8 mouse cellular contexts compared by ENCODE assay signal in genomic region chr7:130693800-130694193, GRCm38 (mm10).
DNase-seq lines count a peak whose midpoint lies in the region; ATAC-seq lines count a peak whose summit lies in the region.

No protein-coding gene starts in this region.

- H3K9me3 ChIP-seq in kidney, embryonic 15.5 days (replicated peaks) = no peaks in the 10 kb centered on the region
- no peaks in the 10 kb centered on the region for H3K9me3 ChIP-seq in hindbrain, embryonic 14.5 days (ENCODE audit: control insufficient read depth, low read length)

- peak overlapping the region; percentile 95 for H3K27ac ChIP-seq in kidney, embryonic 15.5 days
- H3K27ac ChIP-seq in hindbrain, embryonic 14.5 days = peak overlapping the region; percentile 99

- H3K9ac ChIP-seq in kidney, embryonic 15.5 days = peak overlapping the region; percentile 64
- H3K9ac ChIP-seq in hindbrain, embryonic 14.5 days = peak overlapping the region; percentile 98

- peak; percentile 41; the same call in 1 of the 2 replicates for ATAC-seq in kidney, embryonic 15.5 days (replicated peaks; ENCODE audit: low FRiP score)
- no peak for ATAC-seq in hindbrain, embryonic 14.5 days (ENCODE audit: low FRiP score)
- ATAC-seq in monocyte, adult 5-6 weeks (replicated peaks; ENCODE audit: insufficient number of reproducible peaks, low FRiP score, low TSS enrichment, poor library complexity, severe bottlenecking) = no peak

- H3K4me2 ChIP-seq in kidney, embryonic 15.5 days = peak overlapping the region; percentile 78
- peak overlapping the region; percentile 65 for H3K4me2 ChIP-seq in hindbrain, embryonic 14.5 days (replicated peaks)

- H3K27me3 ChIP-seq in kidney, embryonic 15.5 days = no peaks in the 10 kb centered on the region
- no peaks in the 10 kb centered on the region for H3K27me3 ChIP-seq in hindbrain, embryonic 14.5 days (ENCODE audit: control insufficient read depth, insufficient read depth, low read length)

- peaks cover 4% of the 10 kb centered on the region for H3K36me3 ChIP-seq in kidney, embryonic 15.5 days
- H3K36me3 ChIP-seq in hindbrain, embryonic 14.5 days (replicated peaks; ENCODE audit: control insufficient read depth, insufficient read depth) = no peaks in the 10 kb centered on the region

- peak overlapping the region; percentile 57 for H3K4me3 ChIP-seq in kidney, embryonic 15.5 days (replicated peaks)
- H3K4me3 ChIP-seq in hindbrain, embryonic 14.5 days (replicated peaks; ENCODE audit: low read length) = peak overlapping the region; percentile 83

- WGBS in kidney, embryonic 15.5 days = 17% methylated on average over 11 of the region's 11 CpGs
- 12% methylated on average over 11 of the region's 11 CpGs for WGBS in hindbrain, embryonic 14.5 days

- no peak for DNase-seq in kidney, adult 8-10 months
- DNase-seq in cerebellum, postnatal 14 days = peak; percentile 71
- peak; percentile 61 for DNase-seq in hindbrain, embryonic 14.5 days (ENCODE audit: low spot score)
- peak; percentile 44 for DNase-seq in neural tube, embryonic 10.5 days (ENCODE audit: extremely low spot score, low spot score)
- no peak for DNase-seq in spleen, postnatal 10 days (ENCODE audit: low spot score in 2 of 2)
- no peak for DNase-seq in gastrocnemius, postnatal 25 days

- peaks cover 69% of the 10 kb centered on the region for H3K4me1 ChIP-seq in kidney, embryonic 15.5 days
- H3K4me1 ChIP-seq in hindbrain, embryonic 14.5 days (replicated peaks; ENCODE audit: control insufficient read depth, insufficient read depth, low read length) = peaks cover 44% of the 10 kb centered on the region

Comparison
In these comparisons a context has a peak if more than half of its experiments do, and no peak if none do; other contexts are left out.
1. DNase-seq: peak in cerebellum, postnatal 14 days (2 of 2), hindbrain, embryonic 14.5 days (single experiment) and neural tube, embryonic 10.5 days (single experiment); none in kidney, adult 8-10 months (0 of 2), spleen, postnatal 10 days (0 of 2) and gastrocnemius, postnatal 25 days (single experiment).